Mouse (Mus musculus) ES-E14 (cell line): ENCODE data around the gene Btbd18. TPM values are rescaled to one million over a fixed set of nuclear protein-coding genes. Genes with fewer than 3 reads are reported as not detected.
A peak's percentile ranks its signal among the peaks of the same experiment; 100 is the strongest.
"Not testable (repeated sequence)": the region's sequence is repeated elsewhere in the genome, so short reads cannot be mapped to it uniquely, and the experiment has no call there.

Source experiments
- DNase-seq: peaks from one replicate; pipeline ENCODE4 v3.0.0-alpha.2; 2013; ENCODE audit warnings: low read depth, low spot score
- H3K27ac ChIP-seq: 2 replicates; pipeline ENCODE4 v1.5.1; 2012; ENCODE audit warnings: low read depth, mild to moderate bottlenecking, low read length, moderate library complexity, mixed read lengths; ENCODE audit not compliant: poor library complexity, insufficient read depth, severe bottlenecking
- H3K36me3 ChIP-seq: 2 replicates; pipeline ENCODE4 v1.6.1; 2012; ENCODE audit warnings: mild to moderate bottlenecking, low read length, moderate library complexity, mixed read lengths; ENCODE audit not compliant: control insufficient read depth, poor library complexity, insufficient read depth, severe bottlenecking
- H3K4me1 ChIP-seq, 2 experiments: fragments of 150-350 bp in 1 of 2; sonication (generic) in 1 of 2; 2 replicates each; pipeline ENCODE4 v1.6.1; 2012; ENCODE audit warnings: low read length in 2 of 2, mild to moderate bottlenecking in 1 of 2, mixed read lengths in 1 of 2; ENCODE audit not compliant: control insufficient read depth in 2 of 2, insufficient read depth in 2 of 2, poor library complexity in 1 of 2
- H3K4me3 ChIP-seq, 2 experiments: fragments of 150-350 bp in 1 of 2; sonication (generic) in 1 of 2; 2 replicates each; pipeline ENCODE4 v1.5.1; 2012; ENCODE audit warnings: low read length in 2 of 2, low read depth in 1 of 2, mild to moderate bottlenecking in 1 of 2, mixed read lengths in 1 of 2; ENCODE audit not compliant: insufficient read depth in 1 of 2, poor library complexity in 1 of 2, severe bottlenecking in 1 of 2
- H3K9ac ChIP-seq: 2 replicates; pipeline ENCODE4 v1.6.1; 2012; ENCODE audit warnings: low read depth, mild to moderate bottlenecking, low read length, mixed read lengths; ENCODE audit not compliant: poor library complexity, insufficient read depth, severe bottlenecking
- H3K9me3 ChIP-seq: fragments of 150-350 bp; sonication (generic); 2 replicates; pipeline ENCODE4 v1.6.1; 2012; ENCODE audit warnings: low read depth, mild to moderate bottlenecking, low read length; ENCODE audit not compliant: control insufficient read depth, insufficient read depth
- CHD2 ChIP-seq: IDR thresholded peaks from 2 replicates; pipeline ENCODE4 v1.6.1; 2014; ENCODE audit warnings: mild to moderate bottlenecking, low read depth, low read length, inconsistent platforms
- HCFC1 ChIP-seq: IDR thresholded peaks from 2 replicates; pipeline ENCODE4 v1.6.1; 2012; ENCODE audit warnings: low read length, inconsistent platforms, borderline replicate concordance; ENCODE audit not compliant: insufficient read depth
- MAFK ChIP-seq: IDR thresholded peaks from 2 replicates; pipeline ENCODE4 v1.6.1; 2014; ENCODE audit warnings: mild to moderate bottlenecking, low read depth, low read length, inconsistent platforms; ENCODE audit not compliant: insufficient read depth
- ZC3H11A ChIP-seq: IDR thresholded peaks from 2 replicates; pipeline ENCODE4 v1.6.1; 2012; ENCODE audit warnings: low read depth, mild to moderate bottlenecking, inconsistent platforms, low read length, borderline replicate concordance
- ZNF384 ChIP-seq: IDR thresholded peaks from 2 replicates; pipeline ENCODE4 v1.6.1; 2012; ENCODE audit warnings: low read depth, low read length, inconsistent platforms
- in situ Hi-C, 2 experiments: fragments of 600-800 bp; cut with MboI; formaldehyde crosslinking; loops; one replicate each; pipeline ENCODE4 v1.15.1; 2025; ENCODE audit warnings: low sequenced_read_pairs in 2 of 2, inconsistent platforms in 1 of 2; ENCODE audit not compliant: unreplicated experiment in 2 of 2
- total RNA-seq: library from RNA; depleted of rRNA; stranded (reverse); fragments of 300-350 nt; gene quantifications from 2 replicates; pipeline ENCODE4 v1.2.3, GENCODE M21; 2012

Btbd18 gene
- total RNA-seq, 1 experiment: 3.6 TPM

DNA sequence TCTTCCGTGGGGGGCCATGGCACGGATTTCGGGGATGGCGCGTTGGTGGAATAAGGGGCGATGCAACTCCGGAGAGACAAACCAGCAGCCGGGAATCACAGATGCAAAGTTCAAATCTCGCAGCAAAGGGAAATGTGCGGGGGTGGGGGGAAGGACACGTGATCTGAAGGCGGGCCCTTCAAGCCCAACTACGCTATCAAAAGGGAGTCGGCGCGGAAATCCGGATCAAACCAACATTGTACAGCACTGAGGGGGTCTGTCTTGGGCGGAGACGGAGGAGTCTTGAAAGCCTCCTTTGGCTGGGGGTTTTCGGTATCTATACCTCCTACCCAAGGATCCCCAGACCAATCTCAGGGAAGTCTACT lies 11.7 kb downstream of the Btbd18 start, which contains the start of gene Selenoh:
Gene Selenoh, minus strand, starts transcription at position 202 of the 365 bp plus-strand sequence.
- TF ChIP-seq CHD2 (peak; percentile 90), MAFK (no peak), ZNF384 (no peak), HCFC1 (no peak; the same call in 1 of the 2 replicates), ZC3H11A (no peak)
- in situ Hi-C loops: no loop called here
- H3K4me1 ChIP-seq: peaks cover 0 to 3% of the 10 kb centered on the region in 2 experiments; a peak in 2 of 4 replicates
- peak; percentile 96 for DNase-seq
- peak within 1 kb of the TSS; percentile 100 for H3K9ac ChIP-seq
- no peaks in the 10 kb centered on the region for H3K9me3 ChIP-seq
- H3K27ac ChIP-seq: peak within 1 kb of the TSS; percentile 99
- H3K36me3 ChIP-seq: peaks cover 33% of the 10 kb centered on the region
- H3K4me3 ChIP-seq: peak within 1 kb of the TSS; percentile 88 to 99

DNA sequence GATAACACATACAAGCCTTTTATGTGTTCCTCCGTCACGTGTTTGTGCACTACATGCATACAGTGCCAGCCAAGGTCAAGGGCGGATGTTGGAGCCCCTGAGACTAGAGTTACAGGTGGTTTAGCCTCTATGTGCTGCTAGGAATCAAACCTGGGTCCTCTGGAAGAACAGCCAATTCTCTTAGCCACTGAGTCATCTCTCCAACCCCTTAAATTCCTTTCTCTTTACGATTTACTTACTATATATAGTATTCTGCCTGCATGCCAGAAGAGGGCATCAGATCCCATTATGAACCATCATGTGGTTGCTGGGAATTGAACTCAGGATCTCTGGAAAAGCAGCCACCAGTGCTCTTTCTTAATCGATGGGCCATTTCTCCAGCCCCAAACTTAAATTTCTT lies 12.7 kb downstream of the Btbd18 start:
- DNase-seq, H3K4me1 ChIP-seq, in situ Hi-C loops, H3K27ac ChIP-seq, H3K9ac ChIP-seq, H3K9me3 ChIP-seq: not testable (repeated sequence)
- Histone ChIP-seq H3K36me3 (peaks cover 38% of the 10 kb centered on the region), H3K4me3 (0 out of 4 replicates have a peak overlapping the region, but pooled peaks of 1 of the 2 experiments have one; percentile 26)

DNA sequence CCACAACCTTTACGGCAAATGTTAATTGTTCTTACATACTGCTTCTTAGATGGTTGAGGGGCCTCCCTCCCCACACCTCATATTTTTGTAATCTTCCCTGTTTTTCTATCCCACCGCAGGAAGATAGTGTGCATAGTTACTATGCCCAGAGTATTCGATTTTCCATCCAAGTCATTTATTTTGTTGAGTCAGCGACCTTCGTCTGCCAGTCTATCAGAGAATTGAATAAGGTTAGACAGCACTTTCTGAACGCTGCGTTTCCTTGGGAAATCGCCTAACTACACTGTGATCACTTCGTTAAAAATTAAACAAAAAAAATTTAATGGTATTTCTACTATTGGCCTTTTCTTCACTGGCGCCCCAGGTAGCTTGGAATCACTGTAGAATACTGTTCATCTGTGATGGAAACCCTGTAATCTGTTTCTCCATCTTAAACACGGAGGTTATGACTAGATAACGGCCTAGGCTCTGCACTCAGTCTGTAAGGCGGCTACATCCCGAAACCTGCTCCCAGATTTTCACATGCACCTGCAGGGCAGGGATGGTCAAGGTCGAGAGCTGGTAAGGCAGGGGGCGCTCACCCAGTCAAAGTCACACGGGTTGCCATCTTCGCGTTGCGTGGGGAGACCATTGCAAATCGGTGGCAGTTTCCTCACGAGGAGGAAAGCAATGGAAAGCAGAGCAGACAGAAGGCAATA lies 18.5 kb downstream of the Btbd18 start:
- Histone ChIP-seq H3K9ac (peak overlapping the region; percentile 81), H3K9me3 (no peaks in the 10 kb centered on the region), H3K4me3 (peak overlapping the region; percentile 81 to 84), H3K4me1 (peaks cover 2 to 5% of the 10 kb centered on the region in 2 experiments; a peak in 2 of 4 replicates), H3K36me3 (peaks cover 24% of the 10 kb centered on the region), H3K27ac (no peak overlapping the region; the same call in 1 of the 2 replicates)
- TF ChIP-seq HCFC1: peak; percentile 53; the same call in 1 of the 2 replicates
- TF ChIP-seq CHD2: no peak
- TF ChIP-seq MAFK: peak; percentile 67
- in situ Hi-C loops: no loop called here
- DNase-seq: peak; percentile 59

DNA sequence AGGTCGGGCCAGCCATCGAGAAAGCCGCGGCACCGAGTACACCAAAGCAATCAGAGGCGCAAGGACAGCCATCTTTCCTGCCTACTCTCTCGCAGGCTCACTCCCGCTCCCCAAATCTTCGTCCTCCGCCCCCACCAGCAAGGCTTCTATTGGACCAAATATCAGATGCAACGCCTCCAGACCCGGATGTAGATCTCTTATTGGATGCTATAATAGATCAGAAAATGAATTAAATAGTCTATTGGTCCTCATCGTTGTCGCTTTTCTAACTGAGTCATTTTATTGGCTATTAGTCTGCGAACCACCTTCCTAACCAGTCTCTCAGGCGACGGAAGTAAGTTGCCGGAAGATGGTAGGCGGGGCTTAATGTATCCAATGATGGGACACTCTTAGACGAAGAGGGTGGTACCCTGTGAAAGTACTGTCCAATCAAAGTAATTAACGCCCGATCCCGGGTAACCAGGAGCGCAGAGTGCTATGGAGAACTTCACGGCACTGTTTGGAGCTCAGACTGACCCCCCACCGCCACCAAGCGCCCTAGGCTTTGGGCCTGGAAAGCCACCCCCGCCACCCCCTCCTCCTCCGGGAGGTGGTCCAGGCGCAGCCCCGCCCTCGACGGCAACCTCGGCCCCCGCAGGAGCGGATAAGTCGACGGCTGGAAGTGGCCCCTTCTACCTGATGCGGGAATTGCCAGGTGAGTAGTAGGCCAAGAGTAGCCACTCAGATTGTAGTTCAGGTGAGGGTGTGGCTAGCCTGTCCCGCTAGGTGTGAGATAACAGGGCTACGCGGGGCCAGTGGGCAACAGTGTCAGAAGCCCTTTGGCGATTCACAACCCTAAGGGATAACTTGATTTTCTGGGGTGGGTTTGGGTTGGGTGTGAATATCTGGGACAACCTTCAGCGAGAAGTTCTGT lies 19.3 kb downstream of the Btbd18 start, which contains the start of the genes Gm28635 and Med19:
Gene Gm28635, minus strand, starts transcription at position 74 of the 913 bp plus-strand sequence.
Gene Med19, plus strand, starts transcription at position 435 of the 913 bp plus-strand sequence.
- Histone ChIP-seq H3K9ac (peak within 1 kb of the TSS; percentile 86), H3K36me3 (peaks cover 19% of the 10 kb centered on the region), H3K4me1 (peaks cover 2 to 5% of the 10 kb centered on the region in 2 experiments; a peak in 2 of 4 replicates), H3K4me3 (peak within 1 kb of the TSS; percentile 93 to 96), H3K9me3 (no peaks in the 10 kb centered on the region), H3K27ac (peak within 1 kb of the TSS; percentile 73; the same call in 1 of the 2 replicates)
- in situ Hi-C loops: no loop called here
- peak; percentile 94 for TF ChIP-seq CHD2
- TF ChIP-seq ZC3H11A: no peak
- no peak for TF ChIP-seq ZNF384
- TF ChIP-seq HCFC1: 0 out of 2 replicates have a peak, but pooled peaks have one; percentile 4
- DNase-seq: peak; percentile 99
